Mouse (Mus musculus) CH12.LX (cell line): ENCODE data around the gene Cysrt1. TPM values are rescaled to one million over a fixed set of nuclear protein-coding genes. Genes with fewer than 3 reads are reported as not detected.
A peak's percentile ranks its signal among the peaks of the same experiment; 100 is the strongest.

Experiments
- DNase-seq: peaks from one replicate; pipeline ENCODE4 v3.0.0-alpha.2; 2013; ENCODE audit errors: extremely low read depth
- H3K27ac ChIP-seq: 2 replicates; pipeline ENCODE4 v1.5.1; 2012; ENCODE audit warnings: low read depth, mild to moderate bottlenecking, control low read depth, moderate library complexity; ENCODE audit not compliant: insufficient read depth
- H3K27me3 ChIP-seq: replicated peaks from 2 replicates; pipeline ENCODE3; 2012; ENCODE audit warnings: inconsistent platforms
- H3K36me3 ChIP-seq, 2 experiments: replicated peaks in 1 of 2; 2 replicates each; pipeline versions ENCODE3 to v1.6.1; 2012; ENCODE audit warnings: inconsistent platforms in 1 of 2, low read length in 1 of 2, mild to moderate bottlenecking in 1 of 2, mixed read lengths in 1 of 2, moderate library complexity in 1 of 2; ENCODE audit not compliant: control insufficient read depth in 1 of 2, insufficient read depth in 1 of 2
- H3K4me1 ChIP-seq, 2 experiments: 2 replicates each; pipeline ENCODE4 v1.6.1; 2012; ENCODE audit warnings: inconsistent platforms in 1 of 2, moderate library complexity in 1 of 2; ENCODE audit not compliant: insufficient read depth in 2 of 2, control insufficient read depth in 1 of 2
- H3K4me2 ChIP-seq: 2 replicates; pipeline ENCODE4 v1.6.1; 2012; ENCODE audit warnings: low read depth, mild to moderate bottlenecking, control low read depth; ENCODE audit not compliant: poor library complexity, insufficient read depth, severe bottlenecking
- H3K4me3 ChIP-seq, 3 experiments: fragments of 150-350 bp in 1 of 3; sonication (generic) in 1 of 3; replicated peaks in 1 of 3; 2 replicates each; pipeline versions ENCODE3 to v1.5.1; 2011 to 2012; ENCODE audit warnings: low read depth in 2 of 3, low read length in 2 of 3, mild to moderate bottlenecking in 2 of 3, moderate library complexity in 2 of 3, control low read depth in 1 of 3, improper control_type of control experiment in 1 of 3, inconsistent platforms in 1 of 3, mixed read lengths in 1 of 3; ENCODE audit not compliant: poor library complexity in 1 of 3
- H3K79me2 ChIP-seq: replicated peaks from 2 replicates; pipeline ENCODE4 v1.6.1; 2012; ENCODE audit warnings: mild to moderate bottlenecking, moderate library complexity; ENCODE audit not compliant: control insufficient read depth, poor library complexity, insufficient read depth, severe bottlenecking; ENCODE audit errors: extremely low read depth
- H3K9ac ChIP-seq: 2 replicates; pipeline ENCODE4 v1.6.1; 2012; ENCODE audit warnings: low read depth, mild to moderate bottlenecking, control low read depth, moderate library complexity; ENCODE audit not compliant: insufficient read depth
- H3K9me3 ChIP-seq: replicated peaks from 2 replicates; pipeline ENCODE3; 2012; ENCODE audit warnings: low read length, inconsistent platforms, mixed read lengths
- BHLHE40 ChIP-seq: IDR thresholded peaks from 2 replicates; pipeline ENCODE4 v1.6.1; 2011; ENCODE audit warnings: mild to moderate bottlenecking, low read depth, low read length, improper control_type of control experiment
- CHD2 ChIP-seq: IDR thresholded peaks from 2 replicates; pipeline ENCODE4 v1.6.1; 2011; ENCODE audit warnings: low read length, improper control_type of control experiment
- CTCF ChIP-seq, 2 experiments: IDR thresholded peaks in 1 of 2; conservative IDR thresholded peaks in 1 of 2; 2 replicates each; pipeline ENCODE4 v1.5.1; 2011 to 2012; ENCODE audit warnings: low read depth in 2 of 2, low read length in 2 of 2, improper control_type of control experiment in 1 of 2, inconsistent platforms in 1 of 2, mild to moderate bottlenecking in 1 of 2, moderate library complexity in 1 of 2
- E2F4 ChIP-seq: IDR thresholded peaks from 2 replicates; pipeline ENCODE4 v1.6.1; 2011; ENCODE audit warnings: low read depth, low read length, improper control_type of control experiment; ENCODE audit not compliant: insufficient replicate concordance
- ETS1 ChIP-seq: conservative IDR thresholded peaks from 2 replicates; pipeline ENCODE4 v1.6.1; 2012; ENCODE audit warnings: low read depth, mild to moderate bottlenecking, inconsistent platforms, low read length, improper control_type of control experiment, moderate library complexity
- GABPA ChIP-seq: IDR thresholded peaks from 2 replicates; pipeline ENCODE4 v1.6.1; 2012; ENCODE audit warnings: low read depth, low read length, improper control_type of control experiment, inconsistent platforms; ENCODE audit not compliant: insufficient replicate concordance
- JUN ChIP-seq: IDR thresholded peaks from 2 replicates; pipeline ENCODE4 v1.6.1; 2011; ENCODE audit warnings: low read depth, mild to moderate bottlenecking, low read length, improper control_type of control experiment, moderate library complexity; ENCODE audit not compliant: insufficient read depth
- JUND ChIP-seq: conservative IDR thresholded peaks from 2 replicates; pipeline ENCODE4 v1.6.1; 2011; ENCODE audit warnings: low read depth, low read length, improper control_type of control experiment
- MAFK ChIP-seq: IDR thresholded peaks from 2 replicates; pipeline ENCODE4 v1.6.1; 2011; ENCODE audit warnings: low read length, improper control_type of control experiment; ENCODE audit not compliant: insufficient replicate concordance
- MEF2A ChIP-seq: IDR thresholded peaks from 2 replicates; pipeline ENCODE4 v1.6.1; 2014; ENCODE audit warnings: low read depth, mild to moderate bottlenecking, inconsistent platforms, low read length, improper control_type of control experiment, borderline replicate concordance
- MXI1 ChIP-seq: IDR thresholded peaks from 2 replicates; pipeline ENCODE4 v1.6.1; 2011; ENCODE audit warnings: mild to moderate bottlenecking, low read depth, low read length, improper control_type of control experiment
- MYC ChIP-seq: IDR thresholded peaks from 2 replicates; pipeline ENCODE4 v1.6.1; 2011; ENCODE audit warnings: low read depth, mild to moderate bottlenecking, improper control_type of control experiment, low read length
- NRF1 ChIP-seq: IDR thresholded peaks from 2 replicates; pipeline ENCODE4 v1.6.1; 2014; ENCODE audit warnings: low read depth, mild to moderate bottlenecking, inconsistent platforms, low read length, improper control_type of control experiment, moderate library complexity
- SIN3A ChIP-seq: IDR thresholded peaks from 2 replicates; pipeline ENCODE4 v1.6.1; 2012; ENCODE audit warnings: low read length, improper control_type of control experiment, inconsistent platforms
- TCF12 ChIP-seq: IDR thresholded peaks from 2 replicates; pipeline ENCODE4 v1.6.1; 2014; ENCODE audit warnings: low read depth, mild to moderate bottlenecking, inconsistent platforms, low read length, improper control_type of control experiment
- UBTF ChIP-seq: IDR thresholded peaks from 2 replicates; pipeline ENCODE4 v1.6.1; 2012; ENCODE audit warnings: low read depth, mild to moderate bottlenecking, inconsistent platforms, low read length, improper control_type of control experiment, moderate library complexity
- USF1 ChIP-seq: IDR thresholded peaks from 2 replicates; pipeline ENCODE4 v1.6.1; 2014; ENCODE audit warnings: low read depth, mild to moderate bottlenecking, inconsistent platforms, low read length, improper control_type of control experiment
- ZC3H11A ChIP-seq: IDR thresholded peaks from 2 replicates; pipeline ENCODE4 v1.6.1; 2012; ENCODE audit warnings: low read depth, mild to moderate bottlenecking, inconsistent platforms, low read length, improper control_type of control experiment
- ZKSCAN1 ChIP-seq: IDR thresholded peaks from 2 replicates; pipeline ENCODE4 v1.6.1; 2012; ENCODE audit warnings: low read depth, inconsistent platforms, low read length, improper control_type of control experiment, borderline replicate concordance
- ZMIZ1 ChIP-seq: IDR thresholded peaks from 2 replicates; pipeline ENCODE4 v1.6.1; 2012; ENCODE audit warnings: low read depth, mild to moderate bottlenecking, inconsistent platforms, low read length, improper control_type of control experiment
- ZNF384 ChIP-seq: IDR thresholded peaks from 2 replicates; pipeline ENCODE4 v1.6.1; 2012; ENCODE audit warnings: low read depth, low read length, improper control_type of control experiment, inconsistent platforms
- dilution Hi-C: fragments of 300-500 bp; cut with MboI; formaldehyde crosslinking; loops from 2 replicates; pipeline ENCODE4 v1.14.3; 2020; ENCODE audit warnings: low sequenced_read_pairs; ENCODE audit not compliant: extremely low pct_unique_long_range_greater_than_20kb, extremely low pct_ligation_motif_present
- in situ Hi-C: fragments of 300-500 bp; cut with MboI; formaldehyde crosslinking; loops from 3 replicates; pipeline ENCODE4 v1.14.3; 2019; ENCODE audit warnings: low sequenced_read_pairs, low pct_ligation_motif_present, low pct_unique_long_range_greater_than_20kb, mixed read lengths
- polyA plus RNA-seq: library from polyadenylated mRNA; unstranded; fragments of >175 nt; gene quantifications from 2 replicates; pipeline ENCODE4 v1.2.1, GENCODE M21; 2012; ENCODE audit warnings: low read depth; ENCODE audit not compliant: insufficient read length
- total RNA-seq, 2 experiments: library from RNA; depleted of rRNA; stranded (reverse); fragments of 300-350 nt in 1 of 2; fragments of >200 nt in 1 of 2; gene quantifications; 2 replicates each; pipeline ENCODE4 v1.2.3; 2012 to 2014

Gene Cysrt1
- total and polyA plus RNA-seq, 3 experiments = not detected

- TF ChIP-seq BHLHE40 = peak; percentile 32; the same call in 1 of the 2 replicates
- TF ChIP-seq MYC = peak; percentile 32; the same call in 1 of the 2 replicates
- peak in 1 of 2 experiments; percentile 58; a peak in 2 of 4 replicates for TF ChIP-seq CTCF (conservative IDR thresholded peaks at IDR 0.05 in 1 of 2, IDR thresholded peaks at IDR 0.05 in 1 of 2; ENCODE audit: low read depth in 2 of 2, low read length in 2 of 2)
- 0 out of 2 replicates have a peak, but pooled peaks have one; percentile 21 for TF ChIP-seq GABPA
- TF ChIP-seq E2F4 = no peak
- TF ChIP-seq ZC3H11A = no peak
- TF ChIP-seq ETS1 = 0 out of 2 replicates have a peak, but pooled peaks have one; percentile 5
- no peak for TF ChIP-seq MAFK
- TF ChIP-seq USF1 = no peak
- no peak for TF ChIP-seq JUND
- TF ChIP-seq NRF1 = peak; percentile 90
- TF ChIP-seq ZMIZ1 = 0 out of 2 replicates have a peak, but pooled peaks have one; percentile 27
- peak; percentile 80 for TF ChIP-seq TCF12
- 0 out of 2 replicates have a peak, but pooled peaks have one; percentile 40 for TF ChIP-seq UBTF
- TF ChIP-seq JUN = no peak
- no peak for TF ChIP-seq CHD2
- peak; percentile 92 for TF ChIP-seq SIN3A
- peak; percentile 80 for TF ChIP-seq MXI1
These were observed 29.7 kb upstream of the Cysrt1 start, which contains the start of the genes Ssna1 and Anapc2 (continued) for GRCm38 (mm10) chr2:25271827-25272511.

- Histone ChIP-seq H3K36me3 (peaks cover 8 to 42% of the 10 kb centered on the region in 2 experiments), H3K9ac (no peak overlapping the region), H3K79me2 (peaks cover 21% of the 10 kb centered on the region), H3K27me3 (no peaks in the 10 kb centered on the region), H3K9me3 (no peaks in the 10 kb centered on the region), H3K4me2 (no peak overlapping the region; the same call in 1 of the 2 replicates), H3K4me3 (no peak overlapping the region), H3K4me1 (peaks cover 23 to 76% of the 10 kb centered on the region in 2 experiments), H3K27ac (no peak overlapping the region)
- DNase-seq = no peak
- in situ Hi-C loops (no loop called here), dilution Hi-C loops (no loop called here)
- TF ChIP-seq ZNF384 (no peak), ZKSCAN1 (no peak), MEF2A (no peak)
These were observed 25.6 kb upstream of the Cysrt1 start for GRCm38 (mm10) chr2:25267746-25268309.
